Comparison of ENCODE assay signal across 16 mouse cellular contexts in the genomic region with DNA sequence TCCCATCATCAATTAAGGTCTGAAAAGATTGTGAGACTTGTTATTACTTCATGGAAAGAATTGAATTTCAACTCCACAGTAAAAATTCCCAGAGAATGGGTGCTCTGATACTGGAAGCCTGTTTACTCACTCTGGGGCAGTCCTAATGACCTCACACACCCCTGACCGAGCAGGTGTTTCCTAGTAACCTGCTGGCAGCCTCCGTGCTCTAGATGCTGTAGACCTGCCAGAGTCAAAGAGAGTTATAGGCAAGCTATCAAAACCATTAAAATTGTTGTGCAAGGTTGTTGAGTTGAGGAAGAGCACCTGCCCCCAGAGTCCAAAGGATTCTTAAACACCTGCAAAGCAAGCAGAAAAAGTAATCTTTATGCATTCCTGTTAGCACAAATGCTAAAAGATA. TPM values are rescaled to one million over a fixed set of nuclear protein-coding genes. Genes with fewer than 3 reads are reported as not detected.
A peak's percentile ranks its signal among the peaks of the same experiment; 100 is the strongest.
DNase-seq lines count a peak whose midpoint lies in the region; ATAC-seq and TF ChIP-seq lines count a peak whose summit lies in the region.
"Had no signal": no experiment of that assay in that cellular context is flagged by ENCODE, and none has a peak within 500 bp of the region (broad histone marks: within the 10 kb centered on the region; RNA-seq: fewer than 3 reads in every experiment).

No protein-coding gene starts in this region.

- WGBS in liver, embryonic 16.5 days (ENCODE audit: insufficient replicate concordance), result 43% methylated on average over 2 of the region's 2 CpGs
- 50% methylated on average over 2 of the region's 2 CpGs for WGBS in liver, embryonic 11.5 days
- 38% methylated on average over 2 of the region's 2 CpGs for WGBS in lung, postnatal 0 days
- WGBS in large intestine, adult 2 months, result 15% methylated on average over 2 of the region's 2 CpGs

- H3K9ac ChIP-seq in liver, embryonic 16.5 days (ENCODE audit: low read depth, low read length), result no peak overlapping the region
- H3K9ac ChIP-seq in liver, embryonic 11.5 days (ENCODE audit: low read depth, low read length), result no peak overlapping the region
- no peak overlapping the region for H3K9ac ChIP-seq in lung, postnatal 0 days (replicated peaks; ENCODE audit: low read depth)
- H3K9ac ChIP-seq: forebrain, embryonic 13.5 days; forebrain, postnatal 0 days; heart, embryonic 13.5 days had no signal

- no peak for DNase-seq in liver, embryonic 11.5 days (ENCODE audit: low spot score)
- DNase-seq in lung, postnatal 36 days, result peak; percentile 44
- DNase-seq in lung, postnatal 0 days (ENCODE audit: low spot score), result no peak
- peak; percentile 48 for DNase-seq in large intestine, adult 2 months (ENCODE audit: low read depth, low spot score)
- DNase-seq in thymus, postnatal 0 days (ENCODE audit: low spot score), result no peak
- DNase-seq: adrenal gland, adult 2 months; adrenal gland, postnatal 25 days; cerebellum, adult 18-20 months; cerebellum, adult 9-11 months; forebrain, postnatal 0 days; gastrocnemius, postnatal 14 days; heart, postnatal 36 days had no signal

- no peak overlapping the region for H3K4me3 ChIP-seq in liver, embryonic 16.5 days (ENCODE audit: low read depth, low read length)
- no peak overlapping the region for H3K4me3 ChIP-seq in liver, embryonic 11.5 days (ENCODE audit: low read depth, low read length)
- no peak overlapping the region for H3K4me3 ChIP-seq in lung, postnatal 0 days (ENCODE audit: low read depth, low read length)
- H3K4me3 ChIP-seq: embryonic facial prominence, embryonic 10.5 days; forebrain, embryonic 13.5 days; heart, embryonic 13.5 days had no signal

- no peaks in the 10 kb centered on the region for H3K36me3 ChIP-seq in liver, embryonic 16.5 days (ENCODE audit: control insufficient read depth, insufficient read depth)
- H3K36me3 ChIP-seq in liver, embryonic 11.5 days (ENCODE audit: control insufficient read depth, insufficient read depth, low read length), result no peaks in the 10 kb centered on the region
- no peaks in the 10 kb centered on the region for H3K36me3 ChIP-seq in lung, postnatal 0 days (ENCODE audit: insufficient read depth, low read length)
- H3K36me3 ChIP-seq: embryonic facial prominence, embryonic 10.5 days; heart, embryonic 13.5 days had no signal

- H3K4me1 ChIP-seq in liver, embryonic 16.5 days (ENCODE audit: control insufficient read depth, low read depth, low read length), result no peaks in the 10 kb centered on the region
- H3K4me1 ChIP-seq in liver, embryonic 11.5 days (replicated peaks; ENCODE audit: control insufficient read depth, insufficient read depth, low read length), result no peaks in the 10 kb centered on the region
- no peaks in the 10 kb centered on the region for H3K4me1 ChIP-seq in lung, postnatal 0 days (ENCODE audit: insufficient read depth, low read depth, low read length)
- H3K4me1 ChIP-seq: forebrain, embryonic 13.5 days; heart, embryonic 13.5 days had no signal

- TF ChIP-seq CTCF in lung, postnatal 0 days (IDR thresholded peaks at IDR 0.05), result no peak

- H3K27ac ChIP-seq in liver, embryonic 16.5 days (ENCODE audit: low read length), result no peak overlapping the region
- no peak overlapping the region for H3K27ac ChIP-seq in liver, embryonic 11.5 days (ENCODE audit: low read depth, low read length)
- no peak overlapping the region for H3K27ac ChIP-seq in lung, postnatal 0 days (ENCODE audit: low read length)
- H3K27ac ChIP-seq: embryonic facial prominence, embryonic 10.5 days; forebrain, embryonic 13.5 days; heart, embryonic 13.5 days had no signal

- H3K4me2 ChIP-seq in liver, embryonic 16.5 days (ENCODE audit: low read depth, low read length), result no peak overlapping the region
- H3K4me2 ChIP-seq in liver, embryonic 11.5 days, result no peak overlapping the region
- no peak overlapping the region for H3K4me2 ChIP-seq in lung, postnatal 0 days (replicated peaks; ENCODE audit: low read depth, low read length)
- H3K4me2 ChIP-seq: forebrain, embryonic 13.5 days; heart, embryonic 13.5 days had no signal

- no peak for TF ChIP-seq EP300 in lung, postnatal 0 days (IDR thresholded peaks at IDR 0.05)

- no peaks in the 10 kb centered on the region for H3K27me3 ChIP-seq in liver, embryonic 16.5 days (ENCODE audit: control insufficient read depth, insufficient read depth, low read depth, low read length)
- H3K27me3 ChIP-seq in liver, embryonic 11.5 days (replicated peaks; ENCODE audit: control insufficient read depth, insufficient read depth, low read length), result no peaks in the 10 kb centered on the region
- H3K27me3 ChIP-seq in lung, postnatal 0 days (replicated peaks; ENCODE audit: insufficient read depth, low read length), result no peaks in the 10 kb centered on the region
- H3K27me3 ChIP-seq: forebrain, embryonic 13.5 days; heart, embryonic 13.5 days had no signal

- H3K9me3 ChIP-seq in liver, embryonic 16.5 days (replicated peaks; ENCODE audit: control insufficient read depth, low read length), result no peaks in the 10 kb centered on the region
- no peaks in the 10 kb centered on the region for H3K9me3 ChIP-seq in liver, embryonic 11.5 days (ENCODE audit: control insufficient read depth, low read length)
- no peaks in the 10 kb centered on the region for H3K9me3 ChIP-seq in lung, postnatal 0 days (ENCODE audit: low read length)
- H3K9me3 ChIP-seq: embryonic facial prominence, embryonic 10.5 days; forebrain, embryonic 13.5 days had no signal

- peak; percentile 41; the same call in 1 of the 2 replicates for ATAC-seq in liver, embryonic 16.5 days (ENCODE audit: low read depth)
- no peak for ATAC-seq in liver, embryonic 11.5 days (replicated peaks; ENCODE audit: low FRiP score)
- ATAC-seq in lung, postnatal 0 days, result no peak
- ATAC-seq: forebrain, embryonic 13.5 days; forebrain, postnatal 0 days had no signal

RNA-seq across cellular contexts. Expression of a gene that starts 19.3 kb away (rescaled TPM):
- 11.2 and 13.0 TPM in 2 replicates for polyA plus RNA-seq in liver, embryonic 16.5 days (2015; fragmentation: Nextera tagmentation; extraction: Ambion mirVana)
- 38.1 and 42.3 TPM in 2 replicates for polyA plus RNA-seq in liver, embryonic 11.5 days (2014; fragmentation: Nextera tagmentation; extraction: Ambion mirVana)
- 23.0 and 23.3 TPM in 2 replicates for polyA plus RNA-seq in lung, postnatal 0 days (2015; fragmentation: Nextera tagmentation; extraction: Ambion mirVana)
- 4.2 and 5.5 TPM in 2 replicates for polyA plus RNA-seq in large intestine, adult 2 months (2012; rRNA removed)
- polyA plus RNA-seq in thymus, postnatal 0 days (2015; fragmentation: Nextera tagmentation; extraction: Ambion mirVana), result 51.0 and 51.2 TPM in 2 replicates

RNA-seq across cellular contexts. Expression of a gene that starts 41.6 kb away (rescaled TPM):
- 5.3 and 5.4 TPM in 2 replicates for polyA plus RNA-seq in liver, embryonic 16.5 days (2015; fragmentation: Nextera tagmentation; extraction: Ambion mirVana)
- polyA plus RNA-seq in liver, embryonic 11.5 days (2014; fragmentation: Nextera tagmentation; extraction: Ambion mirVana), result 9.0 and 11.5 TPM in 2 replicates
- polyA plus RNA-seq in lung, postnatal 0 days (2015; fragmentation: Nextera tagmentation; extraction: Ambion mirVana), result 7.4 and 8.8 TPM in 2 replicates
- 10.5 and 18.6 TPM in 2 replicates for polyA plus RNA-seq in large intestine, adult 2 months (2012; rRNA removed)
- polyA plus RNA-seq in thymus, postnatal 0 days (2015; fragmentation: Nextera tagmentation; extraction: Ambion mirVana), result 16.7 and 17.6 TPM in 2 replicates

Comparison
In these comparisons a context has a peak if more than half of its experiments do, and no peak if none do; other contexts are left out.
1. DNase-seq: peak in lung, postnatal 36 days (single experiment) and large intestine, adult 2 months (single experiment); none in liver, embryonic 11.5 days (single experiment), lung, postnatal 0 days (single experiment) and thymus, postnatal 0 days (single experiment).